Mouse (Mus musculus) hindbrain, embryonic 14.5 days (tissue): Measurements from ENCODE around the gene Siae. TPM values are rescaled to one million over a fixed set of nuclear protein-coding genes. Genes with fewer than 3 reads are reported as not detected.
A peak's percentile ranks its signal among the peaks of the same experiment; 100 is the strongest.

Experiments
- ATAC-seq: fragments of 200-750 bp; cut with Nextera tagmentation; 2 replicates; pipeline ENCODE4 v1.8.0; 2017; ENCODE audit warnings: moderate number of reproducible peaks, mild to moderate bottlenecking, moderate TSS enrichment, moderate library complexity; ENCODE audit not compliant: low FRiP score
- DNase-seq: peaks from one replicate; pipeline ENCODE4 v3.0.0-alpha.2; 2015; ENCODE audit warnings: low spot score
- H3K27ac ChIP-seq: fragments of 300-500 bp; sonication (generic); 2 replicates; pipeline ENCODE4 v1.5.1; 2014; ENCODE audit warnings: mild to moderate bottlenecking, moderate library complexity
- H3K27me3 ChIP-seq: fragments of 300-500 bp; sonication (generic); 2 replicates; pipeline ENCODE4 v1.6.1; 2014; ENCODE audit warnings: mild to moderate bottlenecking, low read length, mixed read lengths; ENCODE audit not compliant: control insufficient read depth, insufficient read depth
- H3K36me3 ChIP-seq: fragments of 300-500 bp; sonication (generic); replicated peaks from 2 replicates; pipeline ENCODE4 v1.6.1; 2014; ENCODE audit not compliant: control insufficient read depth, insufficient read depth
- H3K4me1 ChIP-seq: fragments of 300-500 bp; sonication (generic); replicated peaks from 2 replicates; pipeline ENCODE4 v1.6.1; 2014; ENCODE audit warnings: antibody characterized with exemption, low read length, mixed read lengths; ENCODE audit not compliant: control insufficient read depth, insufficient read depth
- H3K4me2 ChIP-seq: fragments of 300-500 bp; sonication (generic); replicated peaks from 2 replicates; pipeline ENCODE4 v1.6.1; 2014; ENCODE audit warnings: mild to moderate bottlenecking, moderate library complexity
- H3K4me3 ChIP-seq: fragments of 300-500 bp; sonication (generic); replicated peaks from 2 replicates; pipeline ENCODE4 v1.5.1; 2014; ENCODE audit warnings: mild to moderate bottlenecking, low read length
- H3K9ac ChIP-seq: fragments of 300-500 bp; sonication (generic); 2 replicates; pipeline ENCODE4 v1.6.1; 2014
- H3K9me3 ChIP-seq: fragments of 300-500 bp; sonication (generic); 2 replicates; pipeline ENCODE4 v1.6.1; 2016; ENCODE audit warnings: low read length; ENCODE audit not compliant: control insufficient read depth
- WGBS: fragments of 180-500 bp; shearing (Covaris S2); extraction: QIAGEN DNeasy Blood & Tissue Kit; methylation state at CpG from one replicate; pipeline ENCODE4 v1.1.7; 2014; 5-methylcytosine and 5-hydroxymethylcytosine counted together
- polyA plus RNA-seq: library from polyadenylated mRNA; unstranded; fragments of >200 nt; fragmentation: Nextera tagmentation; extraction: Ambion mirVana; gene quantifications from 2 replicates; pipeline ENCODE4 v1.2.1, GENCODE M21; 2014

Siae gene
- polyA plus RNA-seq, 1 experiment from 2014 or later: 14.2 TPM

DNA sequence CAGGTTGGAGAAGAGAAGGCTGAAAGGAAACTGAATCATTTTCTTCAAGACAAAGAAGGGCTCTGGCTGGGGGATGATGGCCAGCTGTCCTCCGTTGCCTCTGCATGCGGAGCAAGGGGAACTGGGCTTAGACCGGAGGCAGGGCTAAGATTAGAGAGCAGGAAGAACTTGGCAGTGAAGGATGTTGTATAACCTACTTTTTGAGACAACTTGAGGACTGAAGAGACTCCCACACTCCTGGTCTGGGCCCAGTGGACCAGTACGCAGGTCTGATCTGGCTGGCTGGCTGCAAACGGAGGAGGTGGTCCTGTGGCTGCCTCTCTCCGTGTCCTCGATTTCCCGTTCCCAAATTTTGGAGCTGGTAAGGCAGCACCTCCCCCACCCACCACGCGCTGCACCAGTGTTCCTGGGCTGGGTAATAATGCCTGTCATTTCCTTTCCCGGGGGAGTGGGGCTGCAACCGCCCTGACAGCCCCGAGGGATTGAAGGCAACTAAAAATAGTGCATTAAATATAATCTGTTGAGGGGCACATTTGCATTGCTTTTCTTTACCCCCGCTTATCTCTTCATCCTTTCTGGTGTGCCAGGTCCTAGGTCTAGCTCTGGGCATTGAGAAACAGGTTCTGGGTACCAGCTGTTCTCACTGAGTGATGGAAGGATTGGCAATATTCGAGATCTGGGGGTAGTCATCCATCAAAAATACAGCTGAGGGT is 12.6 kb downstream of the Siae start:
- no peaks in the 10 kb centered on the region for H3K9me3 ChIP-seq
- no peak overlapping the region for H3K9ac ChIP-seq
- no peak for DNase-seq
- 0 out of 2 replicates have a peak overlapping the region, but pooled peaks have one; percentile 20 for H3K4me2 ChIP-seq
- no peaks in the 10 kb centered on the region for H3K36me3 ChIP-seq
- ATAC-seq: peak; percentile 40; the same call in 1 of the 2 replicates
- H3K27ac ChIP-seq: no peak overlapping the region
- H3K4me3 ChIP-seq: no peak overlapping the region
- 33% methylated on average over 15 of the region's 15 CpGs for WGBS
- peaks cover 10% of the 10 kb centered on the region for H3K4me1 ChIP-seq
- no peaks in the 10 kb centered on the region for H3K27me3 ChIP-seq

DNA sequence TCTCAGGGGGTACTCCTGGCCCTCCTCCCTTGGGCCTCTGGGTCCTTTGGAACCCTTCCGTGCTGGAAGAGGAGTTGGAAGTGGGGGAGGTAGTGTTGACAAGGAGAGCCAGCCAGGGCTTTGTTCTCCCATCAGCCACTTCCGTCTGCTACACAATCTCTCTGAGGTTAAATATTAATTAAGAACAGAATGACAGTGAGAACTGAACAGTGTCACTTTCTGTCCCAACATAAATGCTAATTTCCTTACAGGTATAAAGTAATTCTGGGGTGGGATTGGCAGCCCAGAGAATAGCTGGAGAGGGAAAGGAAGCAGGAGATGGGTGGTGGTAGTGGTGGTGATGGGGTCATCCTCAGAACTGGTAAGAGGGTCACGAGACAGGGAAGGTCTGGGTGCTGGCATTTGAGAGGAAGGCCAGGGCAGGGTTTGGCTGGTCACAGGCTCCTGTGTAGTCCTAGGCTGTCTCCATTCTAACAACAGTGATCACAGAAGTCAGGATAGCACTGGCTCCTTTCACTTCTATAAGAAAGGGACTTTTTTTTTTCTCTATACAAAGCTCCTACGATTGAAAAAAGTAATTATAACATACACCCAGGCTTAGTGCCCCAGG is 13.2 kb downstream of the Siae start:
- peak; percentile 40; the same call in 1 of the 2 replicates for ATAC-seq

DNA sequence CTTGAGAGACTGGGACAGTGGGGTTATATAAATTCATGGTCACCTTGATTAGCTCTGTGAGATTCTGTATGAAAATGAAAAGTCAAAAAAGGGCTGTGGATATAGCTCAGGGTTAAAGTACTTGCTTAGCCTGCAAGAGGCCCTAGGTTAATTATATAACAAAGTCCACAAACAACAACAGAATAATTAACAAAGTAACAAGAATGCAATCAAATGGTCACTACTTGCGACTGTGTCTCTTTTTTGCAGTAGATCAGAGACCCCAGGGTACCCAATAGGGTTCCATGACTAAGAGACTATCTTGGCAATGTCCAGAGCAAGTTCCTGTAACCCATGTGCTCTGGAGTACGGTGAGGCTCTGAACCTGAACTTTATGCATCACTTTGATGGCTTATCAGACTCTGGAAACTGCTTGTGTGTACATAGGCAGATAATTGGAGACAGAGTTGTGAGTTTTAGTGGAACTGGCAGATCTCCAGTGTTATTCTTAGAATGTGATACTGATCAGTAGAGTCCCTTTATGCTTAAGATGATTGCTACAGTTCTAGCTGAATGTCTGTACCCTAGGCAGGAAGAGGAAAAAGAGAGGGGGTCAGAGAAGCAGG is 13.8 kb downstream of the Siae start:
- Histone ChIP-seq H3K4me1 (peaks cover 10% of the 10 kb centered on the region), H3K9me3 (no peaks in the 10 kb centered on the region), H3K36me3 (no peaks in the 10 kb centered on the region), H3K27ac (no peak overlapping the region), H3K9ac (no peak overlapping the region), H3K4me2 (no peak overlapping the region), H3K27me3 (no peaks in the 10 kb centered on the region), H3K4me3 (no peak overlapping the region)
- DNase-seq (no peak), ATAC-seq (no peak)
- WGBS: 88% methylated on average over 2 of the region's 2 CpGs

More for the DNA sequence above, 13.2 kb downstream of the Siae start:
- DNase-seq: no peak
- Histone ChIP-seq H3K9me3 (no peaks in the 10 kb centered on the region), H3K4me2 (no peak overlapping the region), H3K27ac (no peak overlapping the region), H3K36me3 (no peaks in the 10 kb centered on the region), H3K4me3 (no peak overlapping the region), H3K4me1 (peaks cover 10% of the 10 kb centered on the region), H3K9ac (no peak overlapping the region), H3K27me3 (no peaks in the 10 kb centered on the region)
- WGBS: 32% methylated on average over 4 of the region's 4 CpGs

DNA sequence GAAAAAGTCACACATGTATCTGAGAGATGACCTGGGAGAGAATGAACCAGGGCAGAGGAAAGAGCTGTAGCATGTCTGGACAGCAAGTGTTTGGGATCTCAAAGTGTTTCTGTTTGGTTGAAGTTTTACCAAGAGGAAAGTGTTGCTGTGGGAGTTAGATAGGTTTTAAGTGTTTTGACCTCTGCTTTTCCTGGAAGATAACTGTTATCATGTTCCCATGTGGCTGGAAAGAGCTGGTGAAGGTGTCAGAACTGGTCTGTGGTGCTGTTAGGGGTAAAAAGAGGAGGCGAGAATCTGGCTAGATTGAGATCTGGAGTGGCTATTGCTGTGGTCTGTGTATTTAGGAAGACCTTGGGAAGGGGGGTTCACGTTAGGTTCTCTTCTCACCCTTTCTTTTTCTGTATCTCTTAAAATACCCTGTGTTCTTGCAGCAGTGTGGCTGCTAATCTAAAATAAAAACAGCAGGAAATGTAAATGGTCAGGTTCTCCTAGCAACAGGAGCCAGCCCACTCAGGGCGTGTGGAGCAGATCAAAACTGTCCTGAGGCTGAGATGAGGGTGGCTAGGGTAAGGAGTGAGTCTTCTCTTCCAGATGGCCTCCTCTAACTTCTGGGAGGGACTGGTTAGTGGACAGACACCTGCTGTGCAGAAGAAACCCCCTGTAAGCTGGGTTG is 16.8 kb downstream of the Siae start:
- H3K4me3 ChIP-seq: no peak overlapping the region

DNA sequence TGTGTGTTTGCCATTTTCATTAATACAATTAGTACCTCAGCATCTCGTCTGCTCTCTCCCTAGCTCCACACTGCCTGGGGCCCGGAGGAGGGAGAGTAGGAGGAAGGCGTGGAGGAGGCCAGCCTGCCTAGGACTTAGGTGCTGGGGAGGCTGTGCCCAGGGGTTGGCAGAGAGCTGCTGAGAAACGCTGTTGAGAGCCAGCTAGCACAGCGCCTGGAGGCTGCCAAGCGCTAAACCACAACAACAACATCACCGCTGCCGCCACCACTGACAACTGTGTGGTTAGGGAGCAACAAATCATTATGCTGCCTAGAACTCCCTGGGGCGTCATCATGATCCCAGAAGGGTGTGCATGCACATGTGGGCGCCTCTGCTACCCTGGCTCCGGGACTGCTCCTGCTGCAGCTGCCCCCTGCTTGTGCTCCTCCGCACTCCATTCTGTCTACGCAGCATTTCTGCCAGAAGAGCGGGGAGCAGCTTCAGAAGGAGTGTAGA is 21.0 kb downstream of the Siae start:
- Histone ChIP-seq H3K4me2 (peak overlapping the region; percentile 40), H3K4me3 (peak overlapping the region; percentile 9; the same call in 1 of the 2 replicates), H3K9ac (peak overlapping the region; percentile 32), H3K9me3 (no peaks in the 10 kb centered on the region), H3K4me1 (peaks cover 13% of the 10 kb centered on the region; the same call in 1 of the 2 replicates), H3K27ac (peak overlapping the region; percentile 68), H3K27me3 (no peaks in the 10 kb centered on the region), H3K36me3 (no peaks in the 10 kb centered on the region)
- DNase-seq: no peak
- WGBS: 18% methylated on average over 14 of the region's 14 CpGs
- ATAC-seq: peak; percentile 85

More for the DNA sequence above, 16.8 kb downstream of the Siae start:
- WGBS: 61% methylated on average over 3 of the region's 3 CpGs
- H3K4me2 ChIP-seq: no peak overlapping the region
- no peak for DNase-seq
- H3K4me1 ChIP-seq: peaks cover 23% of the 10 kb centered on the region
- ATAC-seq: no peak
- H3K27ac ChIP-seq: no peak overlapping the region
- H3K9me3 ChIP-seq: no peaks in the 10 kb centered on the region
- no peak overlapping the region for H3K9ac ChIP-seq
- no peaks in the 10 kb centered on the region for H3K27me3 ChIP-seq
- no peaks in the 10 kb centered on the region for H3K36me3 ChIP-seq

DNA sequence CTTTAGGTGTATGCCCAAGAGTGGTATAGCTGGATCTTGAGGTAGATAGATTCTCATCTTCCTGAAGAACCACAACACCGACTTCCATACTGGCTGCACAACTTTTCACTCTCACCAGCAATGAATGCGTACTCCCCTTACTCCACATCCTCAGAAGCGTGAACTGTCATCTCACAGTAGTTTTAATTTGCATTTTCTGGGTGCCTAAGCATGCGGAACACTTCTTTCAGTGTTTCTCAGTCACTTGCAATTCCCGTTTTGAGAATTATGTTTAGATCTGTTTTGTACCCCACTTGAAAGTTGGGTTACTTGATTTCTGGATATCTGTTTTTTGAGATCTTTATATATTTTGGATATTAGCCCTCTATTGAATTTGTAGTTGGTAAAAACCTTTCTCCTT is 28.1 kb downstream of the Siae start:
- Histone ChIP-seq H3K9ac (no peak overlapping the region), H3K4me2 (no peak overlapping the region), H3K27ac (no peak overlapping the region), H3K9me3 (no peaks in the 10 kb centered on the region), H3K36me3 (no peaks in the 10 kb centered on the region), H3K4me1 (no peaks in the 10 kb centered on the region), H3K4me3 (no peak overlapping the region), H3K27me3 (no peaks in the 10 kb centered on the region)
- DNase-seq: no peak
- 82% methylated on average over 5 of the region's 5 CpGs for whole genome bisulfite sequencing
- ATAC-seq: no peak

- DNase-seq (no peak), ATAC-seq (no peak)
- no peaks in the 10 kb centered on the region for H3K4me1 ChIP-seq
- no peaks in the 10 kb centered on the region for H3K36me3 ChIP-seq
- H3K9ac ChIP-seq: no peak overlapping the region
- H3K4me2 ChIP-seq: no peak overlapping the region
- H3K9me3 ChIP-seq: no peaks in the 10 kb centered on the region
- no peak overlapping the region for H3K4me3 ChIP-seq
- no peaks in the 10 kb centered on the region for H3K27me3 ChIP-seq
- WGBS: 68% methylated on average over 4 of the region's 4 CpGs
- no peak overlapping the region for H3K27ac ChIP-seq
Measured at GRCm38 (mm10) chr9:37586718-37587117, 31.2 kb downstream of the Siae start.

DNA sequence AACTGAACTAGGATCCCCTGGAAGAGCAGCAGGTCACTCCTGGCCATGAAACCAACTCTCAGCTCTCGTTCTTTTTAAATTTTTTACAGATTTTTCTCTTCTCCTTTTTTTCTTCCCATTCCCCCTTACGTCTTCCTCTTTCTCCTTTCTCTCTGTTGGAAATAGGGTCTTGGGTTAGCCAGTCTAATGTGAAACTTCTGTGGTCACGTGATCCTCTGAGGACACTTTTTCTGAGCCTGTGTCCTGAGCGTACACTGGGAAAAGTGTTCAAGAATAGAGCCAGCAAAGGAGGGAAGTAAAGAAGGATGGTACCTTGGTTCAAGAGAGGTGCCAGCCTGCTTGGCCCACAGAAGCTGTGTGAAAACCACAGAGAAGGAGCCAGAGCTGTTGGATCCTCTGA is 34.9 kb downstream of the Siae start:
- DNase-seq (no peak), ATAC-seq (no peak)
- no peak overlapping the region for H3K4me2 ChIP-seq
- no peaks in the 10 kb centered on the region for H3K27me3 ChIP-seq
- no peaks in the 10 kb centered on the region for H3K36me3 ChIP-seq
- no peak overlapping the region for H3K9ac ChIP-seq
- WGBS: 89% methylated on average over 4 of the region's 4 CpGs
- H3K4me1 ChIP-seq: no peaks in the 10 kb centered on the region
- H3K9me3 ChIP-seq: no peaks in the 10 kb centered on the region
- H3K4me3 ChIP-seq: no peak overlapping the region
- no peak overlapping the region for H3K27ac ChIP-seq

DNA sequence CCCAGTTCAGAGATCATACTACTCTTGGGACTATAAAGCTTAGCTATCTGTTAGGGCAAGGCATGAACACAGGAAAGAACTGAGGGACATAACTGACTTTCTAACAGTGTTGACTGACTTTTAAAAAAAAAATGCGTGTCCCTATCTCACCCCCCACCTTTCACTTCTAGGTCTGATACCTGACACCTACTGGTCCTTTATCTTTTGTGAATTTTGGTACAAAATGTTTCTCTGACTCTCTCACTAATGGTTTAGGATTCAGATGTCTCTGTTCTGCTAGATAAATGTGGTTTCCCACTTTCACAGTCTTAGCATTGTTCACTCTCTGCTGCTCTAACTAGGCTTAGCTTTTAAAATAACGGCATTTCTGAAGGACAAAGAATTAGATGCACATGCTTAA is 36.5 kb downstream of the Siae start:
- 81% methylated on average over 2 of the region's 2 CpGs for WGBS
- no peaks in the 10 kb centered on the region for H3K36me3 ChIP-seq
- H3K4me2 ChIP-seq: no peak overlapping the region
- H3K9me3 ChIP-seq: no peaks in the 10 kb centered on the region
- no peak overlapping the region for H3K27ac ChIP-seq
- H3K4me1 ChIP-seq: no peaks in the 10 kb centered on the region
- H3K27me3 ChIP-seq: no peaks in the 10 kb centered on the region
- no peak overlapping the region for H3K4me3 ChIP-seq
- no peak for ATAC-seq
- H3K9ac ChIP-seq: no peak overlapping the region
- DNase-seq: no peak
